Mouse (Mus musculus) stomach, embryonic 16.5 days (tissue): ENCODE measurements around the gene Cenpj. TPM values are rescaled to one million over a fixed set of nuclear protein-coding genes. Genes with fewer than 3 reads are reported as not detected.

Experiments
- ATAC-seq: fragments of 200-750 bp; cut with Nextera tagmentation; 2 replicates; pipeline ENCODE4 v1.8.0; 2017; ENCODE audit warnings: moderate number of reproducible peaks, moderate TSS enrichment; ENCODE audit not compliant: insufficient read depth, low FRiP score
- H3K27ac ChIP-seq: fragments of 300-500 bp; sonication (generic); 2 replicates; pipeline ENCODE4 v1.5.1; 2014; ENCODE audit warnings: low read length
- H3K27me3 ChIP-seq: fragments of 300-500 bp; sonication (generic); 2 replicates; pipeline ENCODE4 v1.6.1; 2014; ENCODE audit warnings: low read length, control low read depth, mixed read lengths; ENCODE audit not compliant: control insufficient read depth, insufficient read depth
- H3K36me3 ChIP-seq: fragments of 300-500 bp; sonication (generic); 2 replicates; pipeline ENCODE4 v1.6.1; 2014; ENCODE audit warnings: low read length; ENCODE audit not compliant: control insufficient read depth, insufficient read depth
- H3K4me1 ChIP-seq: fragments of 300-500 bp; sonication (generic); 2 replicates; pipeline ENCODE4 v1.6.1; 2014; ENCODE audit warnings: low read length, control low read depth, mixed read lengths; ENCODE audit not compliant: control insufficient read depth, insufficient read depth
- H3K4me2 ChIP-seq: fragments of 300-500 bp; sonication (generic); 2 replicates; pipeline ENCODE4 v1.6.1; 2014; ENCODE audit warnings: low read depth, low read length, mixed read lengths
- H3K4me3 ChIP-seq: fragments of 300-500 bp; sonication (generic); replicated peaks from 2 replicates; pipeline ENCODE4 v1.5.1; 2014; ENCODE audit warnings: mild to moderate bottlenecking, low read length
- H3K9ac ChIP-seq: fragments of 300-500 bp; sonication (generic); 2 replicates; pipeline ENCODE4 v1.6.1; 2014; ENCODE audit warnings: low read length
- H3K9me3 ChIP-seq: fragments of 300-500 bp; sonication (generic); replicated peaks from 2 replicates; pipeline ENCODE4 v1.6.1; 2016; ENCODE audit warnings: low read length, control low read depth; ENCODE audit not compliant: control insufficient read depth
- WGBS: fragments of 180-500 bp; shearing (Covaris S2); extraction: QIAGEN DNeasy Blood & Tissue Kit; methylation state at CpG from one replicate; pipeline ENCODE4 v1.1.7; 2014; 5-methylcytosine and 5-hydroxymethylcytosine counted together
- polyA plus RNA-seq: library from polyadenylated mRNA; unstranded; fragments of >200 nt; fragmentation: Nextera tagmentation; extraction: Ambion mirVana; gene quantifications from 2 replicates; pipeline ENCODE4 v1.2.1, GENCODE M21; 2015

Gene Cenpj
- polyA plus RNA-seq, 1 experiment from 2014 or later, result 7.0 TPM

DNA sequence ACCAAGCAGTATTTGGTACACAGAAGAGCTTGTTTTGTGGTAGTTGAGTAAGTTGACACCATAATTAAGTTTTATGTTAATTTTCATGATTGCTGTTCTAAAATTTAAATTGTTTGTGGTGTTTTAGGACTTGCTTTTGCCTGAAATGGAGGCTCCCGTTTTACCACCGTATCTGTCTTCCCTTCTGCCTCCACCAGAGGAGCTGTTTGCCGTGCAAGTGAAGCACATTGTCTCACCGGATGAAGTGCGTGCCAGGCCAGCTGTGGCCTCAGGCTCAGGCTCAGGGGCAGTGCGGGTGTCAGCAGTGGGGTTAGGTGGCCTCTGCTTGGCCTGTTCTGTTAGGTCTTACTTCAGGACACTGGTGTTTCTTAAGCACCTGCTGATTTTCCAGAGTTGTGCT, 63.1 kb downstream of the Cenpj start:
- WGBS, result 31% methylated on average over 6 of the region's 6 CpGs

DNA sequence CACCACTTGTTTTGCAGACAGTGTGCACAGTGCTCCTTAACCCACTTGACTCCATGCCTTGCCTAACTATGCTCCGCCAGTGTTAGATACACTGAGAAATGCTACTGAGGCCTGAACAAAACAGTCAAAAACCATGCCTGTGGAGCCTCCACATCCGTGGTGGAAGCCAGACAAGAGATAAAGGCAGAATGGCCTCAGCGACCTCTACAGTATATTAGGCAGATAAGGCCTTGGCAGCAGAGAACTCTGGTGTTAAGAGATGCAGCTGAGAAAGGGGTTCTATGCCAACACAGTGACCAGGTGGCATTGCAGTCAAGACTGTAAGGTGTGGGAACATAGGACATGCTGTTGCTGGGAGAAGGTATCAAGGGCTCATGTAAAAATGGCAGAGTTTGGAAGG, 68.5 kb downstream of the Cenpj start:
- Histone ChIP-seq H3K27ac (no peak overlapping the region), H3K9me3 (no peaks in the 10 kb centered on the region), H3K4me2 (no peak overlapping the region), H3K27me3 (no peaks in the 10 kb centered on the region), H3K4me3 (no peak overlapping the region), H3K36me3 (no peaks in the 10 kb centered on the region), H3K9ac (no peak overlapping the region), H3K4me1 (no peaks in the 10 kb centered on the region)
- 56% methylated on average over 3 of the region's 3 CpGs for WGBS
- no peak for ATAC-seq

More for the DNA sequence above, 63.1 kb downstream of the Cenpj start:
- Histone ChIP-seq H3K4me1 (no peaks in the 10 kb centered on the region), H3K27me3 (no peaks in the 10 kb centered on the region), H3K4me2 (no peak overlapping the region), H3K36me3 (no peaks in the 10 kb centered on the region), H3K9ac (no peak overlapping the region), H3K27ac (no peak overlapping the region), H3K9me3 (no peaks in the 10 kb centered on the region), H3K4me3 (no peak overlapping the region)
- no peak for ATAC-seq

DNA sequence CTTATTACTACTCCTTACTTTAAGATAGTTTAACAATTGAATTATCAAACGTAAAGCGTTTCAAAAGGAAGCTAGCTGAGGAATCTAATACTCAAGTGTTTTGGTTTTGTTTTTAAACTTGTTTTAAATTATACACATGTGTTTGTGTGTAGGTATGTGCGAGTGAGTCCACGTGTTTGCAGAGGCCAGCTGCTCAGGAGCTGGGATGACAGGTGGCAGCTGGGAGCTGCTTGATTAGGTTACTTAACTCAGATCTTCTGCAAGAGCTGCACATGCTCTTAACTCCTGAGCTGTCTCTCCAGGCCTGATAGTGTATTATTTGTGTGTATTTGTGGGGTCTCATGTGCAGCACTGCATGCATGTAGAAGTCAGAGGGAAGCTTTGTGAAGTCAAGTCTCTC, 72.8 kb downstream of the Cenpj start:
- WGBS, result 37% methylated on average over 4 of the region's 4 CpGs
- H3K36me3 ChIP-seq, result no peaks in the 10 kb centered on the region
- H3K27ac ChIP-seq, result no peak overlapping the region
- H3K4me3 ChIP-seq, result no peak overlapping the region
- ATAC-seq, result no peak
- no peaks in the 10 kb centered on the region for H3K4me1 ChIP-seq
- H3K9me3 ChIP-seq, result no peaks in the 10 kb centered on the region
- H3K9ac ChIP-seq, result no peak overlapping the region
- no peak overlapping the region for H3K4me2 ChIP-seq
- no peaks in the 10 kb centered on the region for H3K27me3 ChIP-seq

- Histone ChIP-seq H3K27ac (no peak overlapping the region), H3K4me2 (no peak overlapping the region), H3K36me3 (no peaks in the 10 kb centered on the region), H3K9ac (no peak overlapping the region), H3K9me3 (no peaks in the 10 kb centered on the region), H3K27me3 (no peaks in the 10 kb centered on the region), H3K4me3 (no peak overlapping the region), H3K4me1 (no peaks in the 10 kb centered on the region)
- ATAC-seq, result no peak
Observed at GRCm38 (mm10) chr14:56489806-56490205, 85.4 kb downstream of the Cenpj start.

Other genes starting within 250 kb of the Cenpj start
- 0.04 and 0.19 TPM in 2 replicates for gene Atp12a, start 210.4 kb downstream of the Cenpj start, polyA plus RNA-seq
- 1.2 and 1.4 TPM in 2 replicates for gene Rnf17, start 172.8 kb downstream of the Cenpj start, polyA plus RNA-seq
- gene Parp4, start 194 bp upstream of the Cenpj start, polyA plus RNA-seq, result 7.2 and 8.4 TPM in 2 replicates
- 21.9 and 22.6 TPM in 2 replicates for gene Mphosph8, start 92.8 kb upstream of the Cenpj start, polyA plus RNA-seq
- 18.3 and 21.5 TPM in 2 replicates for gene Pspc1, start 202.9 kb upstream of the Cenpj start, polyA plus RNA-seq
- gene Zmym5, start 236.3 kb upstream of the Cenpj start, polyA plus RNA-seq, result 23.6 and 26.2 TPM in 2 replicates